Mouse (Mus musculus) CH12.LX (cell line): ENCODE data around the gene Snx14.

Source experiments
- CTCF ChIP-seq, 2 experiments: IDR thresholded peaks in 1 of 2; conservative IDR thresholded peaks in 1 of 2; 2 replicates each; pipeline ENCODE4 v1.5.1; 2011 to 2012; ENCODE audit warnings: low read depth in 2 of 2, low read length in 2 of 2, improper control_type of control experiment in 1 of 2, inconsistent platforms in 1 of 2, mild to moderate bottlenecking in 1 of 2, moderate library complexity in 1 of 2
- E2F4 ChIP-seq: IDR thresholded peaks from 2 replicates; pipeline ENCODE4 v1.6.1; 2011; ENCODE audit warnings: low read depth, low read length, improper control_type of control experiment; ENCODE audit not compliant: insufficient replicate concordance
- EP300 ChIP-seq: IDR thresholded peaks from 2 replicates; pipeline ENCODE4 v1.6.1; 2011; ENCODE audit warnings: low read length, improper control_type of control experiment
- GABPA ChIP-seq: IDR thresholded peaks from 2 replicates; pipeline ENCODE4 v1.6.1; 2012; ENCODE audit warnings: low read depth, low read length, improper control_type of control experiment, inconsistent platforms; ENCODE audit not compliant: insufficient replicate concordance
- MAFK ChIP-seq: IDR thresholded peaks from 2 replicates; pipeline ENCODE4 v1.6.1; 2011; ENCODE audit warnings: low read length, improper control_type of control experiment; ENCODE audit not compliant: insufficient replicate concordance
- MAX ChIP-seq: IDR thresholded peaks from 2 replicates; pipeline ENCODE4 v1.6.1; 2011; ENCODE audit warnings: low read length, improper control_type of control experiment
- NRF1 ChIP-seq: IDR thresholded peaks from 2 replicates; pipeline ENCODE4 v1.6.1; 2014; ENCODE audit warnings: low read depth, mild to moderate bottlenecking, inconsistent platforms, low read length, improper control_type of control experiment, moderate library complexity
- POLR2A ChIP-seq: IDR thresholded peaks from 2 replicates; pipeline ENCODE4 v1.6.1; 2011; ENCODE audit warnings: low read depth, mild to moderate bottlenecking, improper control_type of control experiment, low read length
- POLR2AphosphoS2 ChIP-seq: IDR thresholded peaks from 2 replicates; pipeline ENCODE4 v1.6.1; 2011; ENCODE audit warnings: low read depth, low read length, improper control_type of control experiment
- SMC3 ChIP-seq: IDR thresholded peaks from 2 replicates; pipeline ENCODE4 v1.6.1; 2011; ENCODE audit warnings: low read depth, low read length, improper control_type of control experiment
- TCF12 ChIP-seq: IDR thresholded peaks from 2 replicates; pipeline ENCODE4 v1.6.1; 2014; ENCODE audit warnings: low read depth, mild to moderate bottlenecking, inconsistent platforms, low read length, improper control_type of control experiment
- USF2 ChIP-seq: conservative IDR thresholded peaks from 2 replicates; pipeline ENCODE4 v1.6.1; 2011; ENCODE audit warnings: low read depth, low read length, improper control_type of control experiment
- ZKSCAN1 ChIP-seq: IDR thresholded peaks from 2 replicates; pipeline ENCODE4 v1.6.1; 2012; ENCODE audit warnings: low read depth, inconsistent platforms, low read length, improper control_type of control experiment, borderline replicate concordance
- ZNF384 ChIP-seq: IDR thresholded peaks from 2 replicates; pipeline ENCODE4 v1.6.1; 2012; ENCODE audit warnings: low read depth, low read length, improper control_type of control experiment, inconsistent platforms

- TF ChIP-seq POLR2A (no peak), ZNF384 (no peak), MAFK (no peak), CTCF (conservative IDR thresholded peaks at IDR 0.05 in 1 of 2, IDR thresholded peaks at IDR 0.05 in 1 of 2; ENCODE audit: low read depth in 2 of 2, low read length in 2 of 2) (no peak), E2F4 (no peak), EP300 (no peak), MAX (no peak), NRF1 (no peak), TCF12 (no peak), GABPA (no peak), USF2 (no peak), SMC3 (no peak), ZKSCAN1 (no peak), POLR2AphosphoS2 (no peak)
Observed at GRCm38 (mm10) chr9:88344424-88344823, 94.3 kb downstream of the Snx14 start.
